Mouse (Mus musculus) midbrain, embryonic 15.5 days (tissue): ENCODE measurements around the gene Fam19a1. TPM values are rescaled to one million over a fixed set of nuclear protein-coding genes. Genes with fewer than 3 reads are reported as not detected.
A peak's percentile ranks its signal among the peaks of the same experiment; 100 is the strongest.

ENCODE experiments used
- ATAC-seq: fragments of 200-750 bp; cut with Nextera tagmentation; replicated peaks from 2 replicates; pipeline ENCODE4 v1.8.0; 2017; ENCODE audit warnings: moderate TSS enrichment
- H3K27ac ChIP-seq: fragments of 300-500 bp; sonication (generic); 2 replicates; pipeline ENCODE4 v1.5.1; 2015; ENCODE audit warnings: mild to moderate bottlenecking, inconsistent platforms
- H3K27me3 ChIP-seq: fragments of 300-500 bp; sonication (generic); replicated peaks from 2 replicates; pipeline ENCODE4 v1.6.1; 2015; ENCODE audit warnings: inconsistent platforms
- H3K36me3 ChIP-seq: fragments of 300-500 bp; sonication (generic); replicated peaks from 2 replicates; pipeline ENCODE4 v1.6.1; 2015; ENCODE audit warnings: inconsistent platforms
- H3K4me1 ChIP-seq: fragments of 300-500 bp; sonication (generic); 2 replicates; pipeline ENCODE4 v1.6.1; 2015; ENCODE audit warnings: inconsistent platforms
- H3K4me2 ChIP-seq: fragments of 300-500 bp; sonication (generic); 2 replicates; pipeline ENCODE4 v1.6.1; 2015; ENCODE audit warnings: inconsistent platforms, mild to moderate bottlenecking, moderate library complexity
- H3K4me3 ChIP-seq: fragments of 300-500 bp; sonication (generic); 2 replicates; pipeline ENCODE4 v1.5.1; 2015; ENCODE audit warnings: mild to moderate bottlenecking, inconsistent platforms
- H3K9ac ChIP-seq: fragments of 300-500 bp; sonication (generic); 2 replicates; pipeline ENCODE4 v1.6.1; 2015; ENCODE audit warnings: mild to moderate bottlenecking, inconsistent platforms
- H3K9me3 ChIP-seq: fragments of 300-500 bp; sonication (generic); 2 replicates; pipeline ENCODE4 v1.6.1; 2016; ENCODE audit warnings: inconsistent platforms
- WGBS: fragments of 180-500 bp; shearing (Covaris S2); methylation state at CpG from one replicate; pipeline ENCODE4 v1.1.7; 2015; ENCODE audit warnings: mixed read lengths; 5-methylcytosine and 5-hydroxymethylcytosine counted together
- polyA plus RNA-seq: library from polyadenylated mRNA; unstranded; fragments of >200 nt; fragmentation: Nextera tagmentation; extraction: Ambion mirVana; gene quantifications from 2 replicates; pipeline ENCODE4 v1.2.1, GENCODE M21; 2015

Gene Fam19a1
- polyA plus RNA-seq, 1 experiment from 2014 or later: 34.2 TPM

GRCm38 (mm10) chr6:96270436-96270835 is 157.5 kb downstream of the Fam19a1 start:
- H3K36me3 ChIP-seq: no peaks in the 10 kb centered on the region
- no peak overlapping the region for H3K9ac ChIP-seq
- H3K4me2 ChIP-seq: no peak overlapping the region
- no peak for ATAC-seq
- H3K27ac ChIP-seq: no peak overlapping the region
- no peaks in the 10 kb centered on the region for H3K4me1 ChIP-seq
- no peak overlapping the region for H3K4me3 ChIP-seq
- H3K9me3 ChIP-seq: no peaks in the 10 kb centered on the region
- H3K27me3 ChIP-seq: no peaks in the 10 kb centered on the region
- WGBS: 95% methylated on average over 5 of the region's 5 CpGs

- Histone ChIP-seq H3K9ac (no peak overlapping the region), H3K36me3 (no peaks in the 10 kb centered on the region), H3K4me2 (no peak overlapping the region), H3K4me3 (no peak overlapping the region), H3K27me3 (no peaks in the 10 kb centered on the region), H3K9me3 (no peaks in the 10 kb centered on the region), H3K27ac (no peak overlapping the region), H3K4me1 (0 out of 2 replicates have a peak, but pooled peaks cover 3% of the 10 kb centered on the region)
- ATAC-seq: no peak
- 96% methylated on average over 4 of the region's 4 CpGs for WGBS
Measured at GRCm38 (mm10) chr6:96283731-96284130, 170.8 kb downstream of the Fam19a1 start.

- no peaks in the 10 kb centered on the region for H3K27me3 ChIP-seq
- 0 out of 2 replicates have a peak, but pooled peaks cover 3% of the 10 kb centered on the region for H3K4me1 ChIP-seq
- 30% methylated on average over 4 of the region's 4 CpGs for WGBS
- H3K36me3 ChIP-seq: no peaks in the 10 kb centered on the region
- no peak for ATAC-seq
- no peak overlapping the region for H3K4me2 ChIP-seq
- H3K9me3 ChIP-seq: no peaks in the 10 kb centered on the region
- no peak overlapping the region for H3K27ac ChIP-seq
- H3K9ac ChIP-seq: no peak overlapping the region
- H3K4me3 ChIP-seq: no peak overlapping the region
Measured at GRCm38 (mm10) chr6:96284590-96284989, 171.6 kb downstream of the Fam19a1 start.

GRCm38 (mm10) chr6:96286276-96286675 is 173.3 kb downstream of the Fam19a1 start:
- Histone ChIP-seq H3K4me2 (no peak overlapping the region), H3K9me3 (no peaks in the 10 kb centered on the region), H3K36me3 (no peaks in the 10 kb centered on the region), H3K27me3 (no peaks in the 10 kb centered on the region), H3K4me3 (no peak overlapping the region), H3K27ac (no peak overlapping the region), H3K9ac (no peak overlapping the region), H3K4me1 (0 out of 2 replicates have a peak, but pooled peaks cover 3% of the 10 kb centered on the region)
- ATAC-seq: 0 out of 2 replicates have a peak, but pooled peaks have one; percentile 48
- WGBS: 39% methylated on average over 4 of the region's 4 CpGs

GRCm38 (mm10) chr6:96287377-96287776 is 174.4 kb downstream of the Fam19a1 start:
- H3K4me1 ChIP-seq: 0 out of 2 replicates have a peak, but pooled peaks cover 3% of the 10 kb centered on the region
- no peaks in the 10 kb centered on the region for H3K9me3 ChIP-seq
- WGBS: 87% methylated on average over 2 of the region's 2 CpGs
- no peak overlapping the region for H3K4me2 ChIP-seq
- H3K4me3 ChIP-seq: no peak overlapping the region
- no peaks in the 10 kb centered on the region for H3K36me3 ChIP-seq
- no peak overlapping the region for H3K27ac ChIP-seq
- no peak overlapping the region for H3K9ac ChIP-seq
- H3K27me3 ChIP-seq: no peaks in the 10 kb centered on the region
- no peak for ATAC-seq

GRCm38 (mm10) chr6:96289672-96290071 is 176.7 kb downstream of the Fam19a1 start:
- ATAC-seq: no peak
- Histone ChIP-seq H3K4me2 (no peak overlapping the region), H3K27me3 (no peaks in the 10 kb centered on the region), H3K27ac (no peak overlapping the region), H3K4me1 (0 out of 2 replicates have a peak, but pooled peaks cover 3% of the 10 kb centered on the region), H3K9ac (no peak overlapping the region), H3K36me3 (no peaks in the 10 kb centered on the region), H3K4me3 (no peak overlapping the region), H3K9me3 (no peaks in the 10 kb centered on the region)
- 35% methylated on average over 4 of the region's 4 CpGs for WGBS

GRCm38 (mm10) chr6:96347491-96347890 is 234.5 kb downstream of the Fam19a1 start:
- Histone ChIP-seq H3K4me3 (no peak overlapping the region), H3K4me2 (no peak overlapping the region), H3K9ac (no peak overlapping the region), H3K36me3 (no peaks in the 10 kb centered on the region), H3K27me3 (no peaks in the 10 kb centered on the region), H3K4me1 (no peaks in the 10 kb centered on the region), H3K9me3 (no peaks in the 10 kb centered on the region), H3K27ac (no peak overlapping the region)
- no peak for ATAC-seq
- WGBS: 84% methylated on average over 2 of the region's 2 CpGs

- WGBS: 71% methylated on average over 7 of the region's 7 CpGs
- Histone ChIP-seq H3K27me3 (no peaks in the 10 kb centered on the region), H3K9me3 (no peaks in the 10 kb centered on the region), H3K27ac (no peak overlapping the region), H3K36me3 (no peaks in the 10 kb centered on the region), H3K4me1 (no peaks in the 10 kb centered on the region), H3K9ac (no peak overlapping the region), H3K4me2 (no peak overlapping the region), H3K4me3 (no peak overlapping the region)
- ATAC-seq: no peak
Measured at GRCm38 (mm10) chr6:96349446-96350025, 236.6 kb downstream of the Fam19a1 start.

- Histone ChIP-seq H3K4me2 (no peak overlapping the region), H3K9ac (no peak overlapping the region), H3K4me1 (no peaks in the 10 kb centered on the region), H3K27ac (no peak overlapping the region), H3K9me3 (no peaks in the 10 kb centered on the region), H3K4me3 (no peak overlapping the region), H3K36me3 (no peaks in the 10 kb centered on the region), H3K27me3 (no peaks in the 10 kb centered on the region)
- ATAC-seq: no peak
- WGBS: 94% methylated on average over 3 of the region's 3 CpGs
Measured at GRCm38 (mm10) chr6:96369544-96369943, 256.6 kb downstream of the Fam19a1 start.

- no peak for ATAC-seq
- H3K36me3 ChIP-seq: no peaks in the 10 kb centered on the region
- 57% methylated on average over 6 of the region's 6 CpGs for WGBS
- no peak overlapping the region for H3K27ac ChIP-seq
- H3K4me3 ChIP-seq: no peak overlapping the region
- H3K4me2 ChIP-seq: no peak overlapping the region
- no peak overlapping the region for H3K9ac ChIP-seq
- H3K9me3 ChIP-seq: no peaks in the 10 kb centered on the region
- no peaks in the 10 kb centered on the region for H3K27me3 ChIP-seq
- H3K4me1 ChIP-seq: no peaks in the 10 kb centered on the region
Measured at GRCm38 (mm10) chr6:96372848-96373247, 259.9 kb downstream of the Fam19a1 start.

GRCm38 (mm10) chr6:96373274-96373673 is 260.3 kb downstream of the Fam19a1 start:
- Histone ChIP-seq H3K27ac (no peak overlapping the region), H3K9ac (no peak overlapping the region), H3K4me1 (no peaks in the 10 kb centered on the region), H3K9me3 (no peaks in the 10 kb centered on the region), H3K27me3 (no peaks in the 10 kb centered on the region), H3K4me2 (no peak overlapping the region), H3K4me3 (no peak overlapping the region), H3K36me3 (no peaks in the 10 kb centered on the region)
- 14% methylated on average over 2 of the region's 2 CpGs for WGBS
- ATAC-seq: peak; percentile 73; the same call in 1 of the 2 replicates

- Histone ChIP-seq H3K9ac (no peak overlapping the region), H3K27me3 (no peaks in the 10 kb centered on the region), H3K4me2 (no peak overlapping the region), H3K4me1 (no peaks in the 10 kb centered on the region), H3K9me3 (no peaks in the 10 kb centered on the region), H3K36me3 (no peaks in the 10 kb centered on the region), H3K27ac (no peak overlapping the region), H3K4me3 (no peak overlapping the region)
- ATAC-seq: no peak
- WGBS: 62% methylated on average over 3 of the region's 3 CpGs
Measured at GRCm38 (mm10) chr6:96376773-96377172, 263.8 kb downstream of the Fam19a1 start.

- no peak overlapping the region for H3K4me3 ChIP-seq
- 35% methylated on average over 4 of the region's 4 CpGs for WGBS
- no peaks in the 10 kb centered on the region for H3K27me3 ChIP-seq
- H3K9ac ChIP-seq: no peak overlapping the region
- H3K9me3 ChIP-seq: no peaks in the 10 kb centered on the region
- no peak overlapping the region for H3K4me2 ChIP-seq
- no peak overlapping the region for H3K27ac ChIP-seq
- ATAC-seq: no peak; the same call in 1 of the 2 replicates
- H3K36me3 ChIP-seq: no peaks in the 10 kb centered on the region
- H3K4me1 ChIP-seq: no peaks in the 10 kb centered on the region
Measured at GRCm38 (mm10) chr6:96379229-96379628, 266.3 kb downstream of the Fam19a1 start.
